Mouse (Mus musculus): Measurements from ENCODE around the gene Gm19426.

Gm19426 gene

DNA sequence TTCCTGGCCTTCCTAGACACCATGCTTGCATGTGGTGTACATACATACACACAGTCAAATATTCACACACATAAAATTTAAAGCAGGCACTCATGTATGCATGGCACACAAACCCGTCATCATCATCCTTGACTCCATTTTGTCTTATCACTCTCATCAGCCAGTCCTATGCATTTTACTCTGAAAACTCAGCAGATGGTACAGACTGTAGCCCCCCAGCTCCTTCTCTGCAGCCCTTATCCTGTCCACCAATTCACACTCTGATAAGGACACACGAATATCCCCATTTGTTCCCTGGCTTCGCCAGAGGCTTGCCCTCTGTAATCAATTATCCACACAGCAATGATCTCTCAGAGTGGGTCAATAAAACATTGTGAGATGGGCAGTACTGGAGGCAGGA lies 22.3 kb downstream of the Gm19426 start:
- DNase-seq (ENCODE audit: low read depth, low spot score) = no peak

DNA sequence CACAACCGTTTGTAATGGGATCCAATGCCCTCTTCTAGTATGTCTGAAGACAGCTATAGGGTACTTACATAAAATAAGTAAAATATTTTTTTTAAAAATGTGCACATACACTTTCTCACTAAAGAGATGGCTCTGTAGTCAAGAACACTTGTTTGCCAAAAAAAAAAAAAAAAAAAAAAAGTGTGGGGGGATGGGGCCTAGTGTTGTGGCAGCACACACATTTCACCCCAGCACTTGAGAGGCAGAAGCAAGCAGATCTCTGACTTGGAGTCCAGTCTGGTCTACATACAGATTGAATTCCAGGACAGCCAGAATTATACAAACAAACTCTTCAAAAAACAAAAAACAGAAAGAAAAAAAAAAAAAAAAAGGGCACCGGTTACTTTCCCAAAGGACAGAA lies 22.7 kb downstream of the Gm19426 start:
- DNase-seq (ENCODE audit: low read depth, low spot score) = no peak

GRCm38 (mm10) chr2:84717357-84717756 lies 26.1 kb downstream of the Gm19426 start:
- no peak for DNase-seq (ENCODE audit: low read depth, low spot score)

DNA sequence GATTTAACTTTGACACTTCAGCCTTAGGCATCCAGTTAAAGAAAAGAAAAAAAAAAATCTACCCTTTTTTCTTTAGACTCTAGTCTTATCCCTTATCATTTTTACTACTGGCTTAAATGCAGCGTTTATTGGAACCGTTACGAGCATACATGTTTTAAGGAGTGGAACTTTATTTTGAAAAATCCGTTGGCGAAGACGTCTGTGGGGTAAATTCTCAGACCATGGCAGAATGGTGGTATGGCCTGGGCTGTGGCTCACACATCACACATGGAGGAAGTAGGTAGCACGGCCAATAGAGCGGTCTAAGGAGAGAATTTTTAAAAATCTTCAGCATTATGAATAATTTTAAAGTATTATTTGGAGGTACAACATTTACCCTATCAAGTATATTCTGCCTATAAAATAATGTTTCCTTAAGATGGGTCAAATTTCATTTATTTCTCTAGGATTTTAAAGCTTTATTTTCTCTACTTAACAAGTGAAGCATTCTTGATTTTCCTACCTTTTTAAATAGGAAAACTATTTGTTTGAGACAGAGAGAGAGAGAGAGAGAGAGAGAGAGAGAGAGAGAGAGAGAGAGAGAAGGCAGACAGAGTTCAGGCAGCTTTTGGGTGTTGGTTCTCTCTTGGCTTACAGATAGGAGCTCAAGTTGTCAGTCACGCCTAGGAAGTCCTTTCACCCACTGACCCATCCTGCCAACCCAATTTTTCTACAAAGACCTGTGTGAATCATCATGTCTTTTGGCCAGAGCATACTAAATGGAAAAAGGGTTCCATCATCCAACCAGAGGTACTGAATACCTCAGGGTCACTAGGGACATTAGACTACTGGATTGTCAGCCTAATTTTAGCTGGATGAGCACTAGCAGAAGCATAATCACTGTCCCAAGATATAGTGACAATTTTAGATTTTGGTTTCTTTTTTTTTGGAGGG lies 26.8 kb downstream of the Gm19426 start:
- no peak for DNase-seq (ENCODE audit: low read depth, low spot score)

- DNase-seq (ENCODE audit: low read depth, low spot score) = peak; percentile 97
Observed at GRCm38 (mm10) chr2:84715562-84716361, 27.7 kb downstream of the Gm19426 start.

GRCm38 (mm10) chr2:84714811-84715561 lies 28.5 kb downstream of the Gm19426 start, which contains the start of gene Zdhhc5:
TSS of gene Zdhhc5 (minus strand) at chr2:84715180.
- DNase-seq (ENCODE audit: low read depth, low spot score) = peak; percentile 100

GRCm38 (mm10) chr2:84714422-84714810 lies 29.0 kb downstream of the Gm19426 start:
- no peak for DNase-seq (ENCODE audit: low read depth, low spot score)

GRCm38 (mm10) chr2:84711898-84712297 lies 31.6 kb downstream of the Gm19426 start:
- no peak for DNase-seq (ENCODE audit: low read depth, low spot score)

- no peak for DNase-seq (ENCODE audit: low read depth, low spot score)
Observed at GRCm38 (mm10) chr2:84707523-84707922, 35.9 kb downstream of the Gm19426 start.

DNA sequence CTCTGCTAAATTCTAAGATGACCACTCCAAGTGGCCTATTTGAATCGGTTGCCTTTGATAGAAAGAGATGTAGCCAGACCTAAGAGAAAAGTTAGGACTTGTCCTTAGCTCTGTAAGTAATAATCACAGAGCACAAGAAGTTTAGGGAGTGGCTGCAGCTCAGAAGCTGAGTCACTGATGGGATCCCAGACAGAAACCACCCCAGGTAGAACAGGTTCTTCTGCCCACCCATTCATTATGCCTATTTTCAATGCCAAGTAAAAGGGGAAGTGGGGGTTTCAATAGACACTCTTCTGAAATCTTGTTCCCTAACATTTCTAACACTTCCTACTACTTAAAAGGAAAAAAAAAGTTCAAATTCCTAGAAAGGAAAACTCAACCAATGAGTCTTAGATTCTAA lies 38.2 kb downstream of the Gm19426 start:
- no peak for DNase-seq (ENCODE audit: low read depth, low spot score)

DNA sequence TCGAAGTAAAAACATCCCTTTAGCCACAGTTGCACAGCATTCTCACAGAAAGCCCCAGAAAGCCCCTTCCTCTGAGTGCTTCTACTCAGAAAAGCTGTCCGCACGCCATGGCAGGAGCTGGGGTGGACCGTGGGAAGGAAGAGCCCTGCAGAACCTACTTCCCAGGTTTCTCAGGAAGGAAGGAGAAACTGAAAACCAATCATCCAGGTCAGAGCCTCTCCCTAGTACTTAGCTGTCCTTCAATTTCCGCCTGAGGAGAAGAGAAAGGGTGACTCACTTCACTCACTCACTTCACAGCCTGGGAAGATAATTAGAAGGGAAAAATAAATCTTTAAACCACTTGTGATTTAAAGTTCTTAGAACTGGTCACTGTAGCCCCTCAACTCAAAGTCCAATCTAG lies 39.1 kb downstream of the Gm19426 start:
- no peak for DNase-seq (ENCODE audit: low read depth, low spot score)

GRCm38 (mm10) chr2:84703497-84703896 lies 40.0 kb downstream of the Gm19426 start:
- DNase-seq (ENCODE audit: low read depth, low spot score) = no peak

- DNase-seq (ENCODE audit: low read depth, low spot score) = no peak
Observed at GRCm38 (mm10) chr2:84695007-84695695, 48.3 kb downstream of the Gm19426 start.
